Mouse (Mus musculus) testis, postnatal 10 days (tissue): Measurements from ENCODE around the gene Olfr920.

ENCODE experiments used
- DNase-seq: peaks from one replicate; pipeline ENCODE4 v3.0.0; 2021; ENCODE audit warnings: low spot score

Gene Olfr920

DNA sequence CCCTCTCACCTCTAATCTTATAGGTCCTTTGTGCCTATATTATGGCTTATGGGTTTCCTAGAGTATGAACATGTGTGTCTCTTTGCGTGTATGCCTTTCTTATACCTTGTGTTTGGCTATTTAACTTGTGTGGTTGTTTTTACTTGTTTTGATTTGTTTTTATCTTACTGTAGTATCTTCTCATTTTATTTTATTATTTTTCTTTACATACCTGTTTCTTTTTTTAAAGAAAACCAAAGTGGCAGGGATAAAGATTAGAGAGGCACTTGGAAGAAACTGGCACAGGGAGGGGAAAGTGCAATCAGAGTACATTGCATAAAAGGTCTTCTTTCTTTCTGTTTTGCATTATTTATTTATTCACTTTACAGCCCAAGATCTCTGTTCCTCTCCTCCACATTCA lies at the start of gene Olfr920:
Gene Olfr920, plus strand, starts transcription at position 301 of the 400 bp plus-strand sequence.
- no peak for DNase-seq

DNA sequence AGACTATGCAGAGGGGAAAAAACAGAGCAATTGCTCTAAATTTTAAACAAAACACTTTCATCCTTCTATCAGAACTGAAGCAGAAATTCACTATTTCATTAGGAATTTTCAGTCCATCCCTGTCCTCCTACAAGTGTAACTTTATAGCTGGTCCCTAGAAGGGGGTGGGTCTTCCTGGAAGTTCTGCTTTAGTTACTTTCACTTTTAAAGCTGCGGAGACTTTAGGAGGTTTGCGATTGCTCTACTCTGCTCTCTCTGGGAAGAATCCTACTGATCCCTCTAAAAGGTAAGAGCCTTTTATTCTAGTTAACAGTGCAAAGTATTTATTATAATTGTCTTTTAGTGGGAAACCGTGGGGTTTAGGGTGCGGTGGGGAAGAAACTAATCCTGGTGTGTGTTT lies 34.0 kb upstream of the Olfr920 start, which contains the start of gene Vwa5a:
Gene Vwa5a, plus strand, starts transcription at position 167 of the 400 bp plus-strand sequence.
- DNase-seq = no peak

DNA sequence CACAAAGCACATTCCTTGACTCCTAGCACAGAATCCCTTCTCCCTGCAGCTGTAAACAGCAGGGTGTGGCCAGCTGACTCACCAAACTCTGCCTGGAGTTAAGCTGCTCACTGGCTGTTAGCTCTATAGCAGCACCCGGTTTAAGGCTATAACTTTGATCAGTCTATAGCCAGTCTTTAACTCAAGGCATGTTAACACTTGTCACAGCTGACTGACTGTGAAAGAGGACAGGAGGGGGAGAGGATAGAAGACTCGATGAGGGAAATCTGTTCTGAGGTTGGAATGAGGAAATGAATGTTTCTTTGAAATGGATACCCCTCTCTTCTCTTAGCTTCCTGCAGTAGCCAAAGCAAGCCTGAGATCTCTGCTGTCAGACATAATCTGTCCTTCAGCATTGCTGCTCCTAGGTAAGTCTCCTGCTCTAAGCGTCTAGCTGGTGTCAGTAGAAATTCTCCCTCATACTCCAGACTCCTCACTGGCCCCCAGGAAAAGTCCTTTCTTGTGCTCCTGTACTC lies 33.1 kb upstream of the Olfr920 start:
- DNase-seq = no peak

DNA sequence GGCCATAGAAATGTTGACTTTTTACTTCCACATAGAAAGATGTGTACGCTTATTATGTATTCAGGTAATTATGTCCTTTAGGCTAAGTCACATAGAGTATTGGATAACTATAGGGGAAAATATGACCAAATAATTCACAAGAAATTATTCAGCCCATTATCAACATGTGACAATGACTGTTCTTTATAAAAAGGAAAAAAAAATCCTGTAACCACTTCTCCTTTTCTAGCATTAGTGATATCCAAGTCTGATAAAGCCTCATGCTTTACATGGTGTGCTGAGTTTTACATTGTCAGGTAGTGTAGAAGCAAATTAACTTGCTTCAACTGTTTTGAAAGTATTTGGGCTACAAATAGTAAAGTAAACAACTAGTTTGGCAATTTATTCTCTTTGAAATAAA lies 28.1 kb upstream of the Olfr920 start:
- no peak for DNase-seq

DNA sequence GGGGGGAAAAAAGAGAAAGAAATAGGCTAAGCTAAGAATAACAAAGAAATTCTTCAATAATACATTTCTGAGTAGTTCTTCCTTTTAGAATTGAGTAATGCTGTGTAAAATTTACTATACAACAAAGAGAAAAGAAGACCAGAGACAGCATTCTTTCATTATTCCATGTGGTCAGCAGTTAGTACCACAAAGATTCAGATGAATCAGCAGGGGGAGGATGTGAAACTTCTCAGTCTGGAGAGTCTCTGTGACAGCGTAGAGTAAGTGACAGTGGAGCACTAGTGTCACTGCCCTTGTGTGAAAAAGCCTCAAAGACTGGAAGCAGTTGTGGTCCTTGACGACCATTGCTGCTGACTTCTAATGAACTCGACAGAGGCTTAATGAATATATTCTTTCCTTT lies 23.9 kb upstream of the Olfr920 start:
- DNase-seq = no peak

DNA sequence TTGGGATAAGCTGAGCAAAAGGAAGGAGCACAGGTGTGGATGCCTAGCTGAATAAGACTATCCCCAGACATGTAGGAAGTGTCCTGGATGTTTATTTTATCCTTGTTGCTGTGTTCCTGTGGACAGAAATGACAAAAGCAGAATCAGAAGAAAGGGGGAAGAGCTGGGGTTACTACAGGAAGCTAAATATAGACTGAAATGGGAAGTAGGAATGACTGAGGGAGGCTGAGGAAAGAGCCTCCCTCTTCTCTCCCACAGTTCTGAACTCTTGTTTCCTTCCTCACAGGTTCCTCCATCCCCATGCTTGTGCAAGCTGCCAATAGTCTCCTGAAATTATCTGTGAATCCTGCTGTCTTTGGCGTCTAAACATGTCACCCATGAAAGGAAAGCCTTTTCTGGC lies 10.7 kb upstream of the Olfr920 start:
- no peak for DNase-seq

DNA sequence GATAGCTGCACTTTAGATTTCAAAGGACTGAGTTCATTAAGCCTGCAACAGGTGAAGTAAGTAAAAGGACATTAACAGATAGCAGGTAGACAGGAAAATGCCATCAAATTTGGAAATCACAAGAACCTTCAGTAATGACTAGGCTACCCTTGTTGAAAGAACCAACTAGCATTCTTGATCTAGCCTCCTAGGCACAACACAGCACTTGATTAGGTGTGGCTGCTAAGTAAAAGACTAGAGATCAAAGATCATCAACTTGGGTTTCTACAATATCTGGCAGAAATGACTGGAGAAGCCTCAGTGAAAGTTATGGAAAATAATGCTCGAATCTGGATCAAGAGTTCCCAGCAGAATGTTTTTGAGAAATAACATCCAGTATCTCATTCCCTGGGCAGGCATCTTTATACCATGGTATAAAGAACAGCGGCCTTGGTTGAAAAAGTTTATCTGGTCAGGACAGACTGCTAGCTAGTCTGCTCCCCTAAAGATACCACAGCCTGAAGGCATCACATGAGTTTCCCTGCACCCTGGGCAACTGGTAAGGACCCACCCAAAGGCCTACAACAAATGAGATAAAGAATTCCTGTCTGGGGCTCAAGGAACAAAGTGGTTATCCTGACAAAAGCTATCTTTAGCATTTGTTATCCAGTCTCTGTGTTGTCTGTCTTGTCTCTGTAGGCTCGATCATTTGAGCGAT lies 7.3 kb upstream of the Olfr920 start:
- no peak for DNase-seq

DNA sequence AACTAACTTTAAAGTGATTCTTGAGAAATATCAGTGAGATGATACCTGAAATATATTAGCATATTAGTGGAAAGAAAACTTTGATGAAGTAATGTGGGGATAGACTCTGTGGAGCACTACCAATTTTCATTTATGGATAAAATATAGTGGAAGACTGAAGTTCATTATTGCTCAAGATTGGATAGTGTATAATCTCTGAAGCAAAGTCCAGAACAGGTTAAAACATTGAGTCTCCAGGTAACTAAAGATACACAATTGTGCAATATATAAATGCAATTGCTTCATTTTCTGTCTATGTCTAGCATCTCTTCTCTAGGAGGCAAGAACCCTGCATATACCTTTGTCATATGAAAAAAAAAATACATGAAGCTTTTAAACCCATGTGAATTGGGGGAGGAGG lies 20.7 kb downstream of the Olfr920 start, which contains the start of gene Olfr921:
Gene Olfr921, plus strand, starts transcription at position 301 of the 400 bp plus-strand sequence.
- DNase-seq = no peak

DNA sequence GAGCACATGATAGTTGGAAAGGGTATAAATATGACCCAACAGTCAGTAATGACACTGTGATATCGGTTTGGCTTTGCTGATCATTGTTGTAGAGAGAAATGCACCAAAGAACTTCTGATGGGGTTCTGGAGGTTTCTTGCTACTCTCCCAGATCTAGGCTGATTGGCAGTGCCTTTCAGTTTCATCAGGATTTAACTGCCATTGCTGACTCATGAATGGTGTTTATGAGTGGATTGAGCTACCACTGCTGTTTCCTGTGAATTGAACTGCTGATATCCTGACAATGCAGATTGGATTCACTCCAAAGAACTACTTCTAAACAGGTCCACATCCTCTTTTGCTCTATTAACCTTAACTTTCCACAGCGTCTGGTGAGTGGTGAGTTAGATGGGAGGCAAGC lies 40.6 kb downstream of the Olfr920 start:
- DNase-seq = no peak

DNA sequence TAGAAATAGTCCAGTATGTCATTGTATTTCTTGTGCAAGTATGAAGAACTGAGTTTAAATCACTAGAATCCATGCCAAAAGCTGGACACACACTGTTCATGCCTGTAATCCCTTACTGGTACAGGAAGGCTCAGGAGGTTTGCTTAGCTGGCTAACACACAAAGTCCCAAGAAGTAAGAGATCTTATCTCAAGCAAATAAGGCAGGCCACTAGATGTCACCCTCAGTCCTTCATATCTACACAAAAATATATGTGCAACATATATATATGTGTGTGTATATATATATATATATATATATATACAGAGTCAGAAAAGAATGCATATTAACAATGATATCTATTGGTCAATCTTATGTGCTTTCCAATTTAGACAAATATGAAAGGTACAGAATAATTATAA lies 53.6 kb downstream of the Olfr920 start:
- DNase-seq = no peak
